Mouse (Mus musculus) heart, adult 18-20 months (tissue): ENCODE results near the gene Fbxo8. TPM values are rescaled to one million over a fixed set of nuclear protein-coding genes. Genes with fewer than 3 reads are reported as not detected.

ENCODE experiments used
- DNase-seq, 2 experiments: peaks; one replicate each; pipeline ENCODE4 v3.0.0; 2021 to 2022; ENCODE audit warnings: mixed read lengths in 1 of 2
- long read RNA-seq, 2 experiments: library from polyadenylated mRNA; stranded (forward); transcript quantifications; one replicate each; pipeline ENCODE4 v2.0.0; 2021
- total RNA-seq, 2 experiments: library from RNA; stranded (reverse); gene quantifications; 2 replicates each; pipeline ENCODE4 v1.2.3; 2021

Gene Fbxo8
- total RNA-seq = 10 to 100 TPM; 58.4 to 60.8 TPM
- long read RNA-seq, experiment 1, transcript Fbxo8-201 (6 exons, 3,571 nt) = major isoform, 15 of 19 reads
- long read RNA-seq, experiment 1, partial matches to known transcripts = 0 of 19 reads
- long read RNA-seq, experiment 1, other reads (novel, unspliced or antisense) = 4 of 19 reads
- long read RNA-seq, experiment 2, transcript Fbxo8-201 (6 exons, 3,571 nt) = major isoform, 16 of 17 reads
- long read RNA-seq, experiment 2, partial matches to known transcripts = 1 of 17 reads
- long read RNA-seq, experiment 2, other reads (novel, unspliced or antisense) = 0 of 17 reads

DNA sequence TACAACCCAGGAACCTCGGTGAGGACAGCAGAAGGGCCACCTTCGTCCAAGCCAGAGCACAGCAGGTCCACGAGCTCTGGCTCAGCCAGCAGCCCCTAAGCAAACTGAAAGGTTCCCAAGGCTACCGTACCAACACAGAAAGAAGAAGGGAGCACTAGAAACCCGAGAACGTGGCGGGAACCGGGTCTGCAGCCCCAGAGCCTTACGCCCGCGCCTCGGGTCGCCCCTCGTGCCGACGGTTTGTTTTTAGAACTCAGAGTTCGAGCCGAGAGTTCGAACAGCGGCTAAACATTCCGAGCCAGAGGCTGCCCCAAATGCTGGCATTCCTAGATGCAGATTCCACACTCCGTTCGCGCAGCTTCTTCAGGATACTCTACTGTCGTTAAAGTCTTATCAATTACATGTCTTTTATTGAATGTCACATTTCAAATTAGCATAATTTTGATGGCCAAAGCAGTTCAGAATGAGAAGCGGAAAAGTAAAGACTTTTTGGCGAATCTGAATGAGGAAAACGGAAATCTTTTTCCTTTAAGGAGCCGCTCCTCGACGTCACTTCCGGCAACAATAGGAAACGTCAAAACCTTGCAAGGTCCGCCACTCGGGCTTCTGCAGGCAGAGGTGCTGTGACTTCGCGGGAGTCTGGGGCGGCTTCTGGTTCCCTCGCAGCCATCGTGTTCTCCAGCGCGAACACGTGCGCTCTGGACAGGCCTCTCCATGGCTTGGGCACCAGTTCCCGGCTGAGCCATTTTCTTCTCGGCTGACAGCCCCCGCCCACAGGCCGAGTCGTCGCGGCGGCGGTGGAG is at the start of gene Fbxo8, which contains the start of gene Cep44:
Gene Fbxo8, plus strand, starts transcription at position 533 of the 803 bp plus-strand sequence.
Gene Cep44, minus strand, starts transcription at position 490 of the 803 bp plus-strand sequence.
- DNase-seq = peak; percentile 84 to 90

GRCm38 (mm10) chr8:56501911-56502310 is 49.0 kb upstream of the Fbxo8 start:
- no peak for DNase-seq

- DNase-seq = no peak
Observed at GRCm38 (mm10) chr8:56508318-56508951, 42.5 kb upstream of the Fbxo8 start.

GRCm38 (mm10) chr8:56508952-56509479 is 41.9 kb upstream of the Fbxo8 start:
- no peak for DNase-seq

DNA sequence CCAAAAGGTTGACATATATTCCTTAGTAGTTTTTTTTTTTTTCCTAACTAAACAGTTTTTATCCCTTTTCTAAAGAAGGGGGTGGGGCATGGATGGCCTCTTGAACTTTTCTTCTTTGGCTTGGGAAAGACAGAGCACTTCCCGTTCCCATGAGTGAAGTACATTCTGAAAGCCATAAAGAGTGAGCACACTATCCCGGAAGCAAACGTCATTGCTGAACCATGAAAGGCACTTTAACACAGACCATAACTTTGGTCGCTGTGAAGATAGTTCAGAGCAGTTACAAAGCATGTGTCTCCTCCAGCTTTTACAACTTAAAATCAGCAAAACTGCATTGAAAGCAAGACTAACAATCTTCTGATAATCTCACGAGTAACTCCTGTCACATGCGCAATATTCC is 32.0 kb upstream of the Fbxo8 start:
- DNase-seq = no peak

DNA sequence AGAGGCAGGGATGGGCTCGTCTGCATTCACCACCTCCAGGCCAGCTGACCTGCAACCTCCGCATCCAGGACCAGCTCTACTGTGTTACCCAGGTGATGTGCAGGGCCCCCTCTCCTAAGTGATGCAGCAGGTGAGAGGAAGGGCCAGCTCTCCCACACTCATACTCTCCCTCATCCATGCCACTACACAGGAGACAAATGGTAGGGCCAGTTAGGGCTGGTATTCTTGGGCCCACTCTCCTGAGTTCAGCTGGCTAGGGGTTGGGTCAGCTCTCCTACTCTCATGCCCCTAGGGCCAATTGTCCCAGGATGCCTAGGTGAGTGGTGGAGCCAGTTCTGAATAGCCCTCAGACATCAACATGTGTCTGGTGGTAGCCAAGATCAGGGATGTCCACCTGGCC is 30.6 kb upstream of the Fbxo8 start:
- DNase-seq = no peak

- DNase-seq = no peak
Observed at GRCm38 (mm10) chr8:56521051-56521450, 29.8 kb upstream of the Fbxo8 start.

DNA sequence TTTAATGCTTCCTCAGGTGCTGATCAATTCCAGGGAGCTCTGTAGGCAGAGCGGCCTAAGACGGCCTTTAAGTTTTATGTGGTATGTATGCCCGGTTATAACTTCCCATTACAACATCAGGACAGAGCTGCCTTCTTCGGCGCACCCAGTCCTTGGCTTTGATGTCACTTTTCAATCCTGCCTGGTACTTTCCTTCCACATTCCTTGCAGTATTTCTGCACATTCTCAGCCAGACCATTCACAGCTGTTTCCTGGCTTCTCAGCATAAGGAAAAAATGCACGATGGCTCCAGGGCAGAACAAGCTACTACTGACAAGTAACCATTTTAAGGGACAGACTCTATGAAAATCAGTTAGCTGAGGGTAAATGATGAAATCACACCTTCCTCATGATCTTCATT is 22.0 kb upstream of the Fbxo8 start:
- DNase-seq = no peak

- DNase-seq = peak; percentile 22 to 74
Observed at GRCm38 (mm10) chr8:56530359-56530758, 20.5 kb upstream of the Fbxo8 start.

GRCm38 (mm10) chr8:56540706-56541105 is 10.2 kb upstream of the Fbxo8 start:
- no peak for DNase-seq

- DNase-seq = no peak
Observed at GRCm38 (mm10) chr8:56547866-56548265, 3.0 kb upstream of the Fbxo8 start.

GRCm38 (mm10) chr8:56551361-56551852 is 517 bp downstream of the Fbxo8 start:
- DNase-seq = peak; percentile 95 to 96

DNA sequence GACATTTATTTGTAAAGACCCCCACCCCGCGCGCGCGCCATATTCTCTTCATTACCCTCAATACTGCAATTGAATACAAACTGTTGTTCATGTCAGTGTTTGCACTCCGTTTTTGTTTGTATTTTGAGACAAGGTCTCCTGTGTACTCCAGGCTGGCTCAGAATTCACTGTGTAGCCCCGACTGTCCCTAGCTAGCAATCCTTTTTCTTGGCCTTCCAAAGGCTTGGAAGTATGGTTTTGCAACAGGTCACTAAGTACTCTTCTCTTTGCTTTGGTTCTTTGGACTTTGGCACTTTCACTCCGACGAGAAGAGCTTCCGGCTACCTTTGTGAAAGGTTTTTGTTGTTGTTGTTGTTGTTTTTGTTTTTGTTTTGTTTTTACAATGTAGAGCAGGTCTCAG is 1.2 kb downstream of the Fbxo8 start:
- peak in 1 of 2 experiments; percentile 20 for DNase-seq

DNA sequence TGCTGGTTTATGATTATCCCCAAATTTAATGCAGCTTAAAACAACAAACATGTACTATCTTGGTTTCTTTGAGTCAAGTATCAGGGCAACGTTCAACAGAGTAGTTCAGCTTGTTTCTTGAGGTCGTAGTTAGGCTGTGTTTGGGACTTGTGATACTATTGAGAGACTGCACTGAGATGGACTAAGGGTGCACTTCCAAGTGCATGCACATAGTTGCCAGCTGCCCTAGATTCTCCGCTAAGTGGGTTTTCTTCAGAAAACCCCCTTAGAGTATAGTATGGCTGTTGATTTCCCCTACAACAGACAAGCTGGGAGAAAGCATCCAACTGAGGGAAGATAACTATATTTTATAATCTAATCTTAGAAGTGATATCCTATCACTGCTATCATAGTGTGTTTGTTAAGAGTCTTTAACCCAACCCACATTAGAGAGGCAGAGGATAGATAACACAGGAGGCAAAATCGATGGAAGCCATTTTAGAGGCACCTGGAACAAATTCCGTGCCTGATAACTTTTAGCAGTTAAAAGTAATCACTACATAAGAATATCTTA is 1.7 kb downstream of the Fbxo8 start:
- no peak for DNase-seq

DNA sequence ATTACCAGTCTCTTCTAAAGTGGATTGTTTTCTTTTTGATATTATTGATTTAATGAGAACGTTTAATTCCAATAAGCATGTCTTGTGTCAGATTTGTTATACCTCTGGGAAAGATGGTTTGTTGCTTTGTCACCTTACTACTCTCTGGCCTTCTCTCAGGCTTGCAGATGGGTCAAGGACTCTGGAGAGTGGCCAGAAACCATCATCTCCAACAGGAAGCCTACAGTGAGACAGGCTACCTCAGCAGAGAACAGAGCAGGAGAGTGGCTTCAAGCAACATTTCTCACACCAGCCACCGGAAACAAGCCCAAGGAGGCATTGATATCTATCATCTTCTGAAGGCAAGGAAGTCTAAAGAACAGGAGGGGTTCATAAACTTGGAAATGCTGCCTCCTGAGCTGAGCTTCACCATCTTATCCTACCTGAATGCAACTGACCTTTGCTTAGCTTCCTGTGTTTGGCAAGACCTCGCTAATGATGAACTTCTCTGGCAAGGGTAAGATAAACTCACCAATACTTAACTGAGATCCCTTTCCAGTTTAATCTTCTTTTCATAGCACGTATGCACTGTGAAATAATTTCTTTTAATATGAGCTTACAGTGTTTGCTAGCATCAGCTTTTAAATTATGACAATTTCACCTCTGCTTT is 13.6 kb downstream of the Fbxo8 start:
- peak; percentile 20 to 21 for DNase-seq

DNA sequence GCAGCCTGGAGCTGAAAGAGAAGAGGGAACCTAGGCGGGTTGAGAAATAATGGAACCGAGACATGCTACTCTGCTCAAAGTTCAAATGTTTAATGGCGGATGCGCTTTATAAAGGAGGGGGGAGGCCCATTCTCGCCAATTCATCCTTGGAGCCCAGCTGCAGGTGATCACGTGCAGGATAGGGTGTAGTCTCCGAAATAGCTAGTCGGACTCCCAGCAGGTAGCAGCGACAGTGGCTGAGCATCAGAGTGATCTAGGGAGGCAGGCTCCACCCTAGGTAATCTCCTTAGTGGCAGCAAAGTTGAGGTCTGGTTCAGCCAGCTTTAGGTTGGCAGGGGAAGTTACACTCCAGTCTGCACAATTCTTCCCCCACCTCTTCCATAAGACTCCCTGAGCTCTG is 16.0 kb downstream of the Fbxo8 start:
- no peak for DNase-seq

DNA sequence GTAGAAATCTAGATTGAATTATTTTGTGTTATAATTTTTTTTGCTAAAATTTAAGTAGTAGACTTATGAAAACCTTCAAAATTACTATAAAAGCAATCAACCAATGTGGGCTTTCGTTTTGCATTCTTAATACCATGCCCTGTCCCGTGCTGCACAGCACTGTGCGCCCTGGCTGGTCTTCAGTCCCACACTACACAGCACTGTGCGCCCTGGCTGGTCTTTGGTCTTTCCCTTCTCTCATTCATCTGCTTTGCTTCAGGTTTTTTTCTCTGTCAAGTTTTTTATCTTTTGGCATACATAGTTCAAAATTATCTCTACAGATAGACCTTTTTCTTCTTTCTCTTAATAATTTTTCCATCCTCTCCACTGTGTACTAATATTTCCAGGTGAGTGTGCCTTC is 30.0 kb downstream of the Fbxo8 start:
- DNase-seq = no peak

- no peak for DNase-seq
Observed at GRCm38 (mm10) chr8:56582841-56583240, 32.0 kb downstream of the Fbxo8 start.

DNA sequence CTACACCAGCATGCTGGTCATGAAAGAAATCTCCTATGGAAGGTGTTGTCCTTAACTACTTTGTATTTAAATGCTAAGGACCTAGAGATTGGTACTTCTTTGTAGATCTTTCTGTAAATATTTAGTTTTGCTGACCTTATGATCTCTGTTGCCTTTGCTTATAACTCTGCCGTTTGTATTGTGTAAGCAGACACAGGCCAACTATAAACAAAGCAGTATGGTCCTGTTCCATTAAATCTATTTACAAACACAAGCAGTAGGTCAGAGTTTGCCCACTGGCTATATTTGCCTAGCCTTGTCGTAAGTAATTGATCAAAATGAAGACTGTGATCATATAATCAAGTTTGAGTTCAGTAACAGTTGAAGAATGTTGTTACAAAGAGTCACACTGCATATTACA is 38.1 kb downstream of the Fbxo8 start:
- no peak for DNase-seq

DNA sequence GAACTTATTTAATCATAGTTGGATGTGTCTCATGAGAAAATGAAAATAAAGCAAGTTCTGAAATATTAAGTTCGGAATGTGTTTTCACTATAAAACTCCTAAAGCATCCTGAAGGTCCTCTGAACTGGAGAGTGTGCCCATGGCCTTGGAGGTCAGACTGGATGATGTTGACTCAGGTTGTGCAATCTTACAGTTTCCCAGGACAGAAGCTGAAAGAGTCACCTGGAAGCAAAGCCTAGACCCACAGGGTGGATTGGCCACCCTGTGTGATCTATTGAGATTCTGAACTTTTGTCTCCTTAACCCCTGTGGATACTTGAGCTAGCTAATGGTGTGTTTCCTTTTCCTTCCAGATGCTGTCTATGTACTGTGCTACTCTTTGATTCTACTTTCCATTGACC is 40.2 kb downstream of the Fbxo8 start:
- no peak for DNase-seq

- DNase-seq = no peak
Observed at GRCm38 (mm10) chr8:56591502-56591901, 40.6 kb downstream of the Fbxo8 start.

GRCm38 (mm10) chr8:56606481-56606880 is 55.6 kb downstream of the Fbxo8 start:
- DNase-seq = no peak
